Mouse (Mus musculus) kidney, adult 2 months (tissue): ENCODE measurements around the gene Rab8a.

Experiments
- CTCF ChIP-seq: fragments of 200-500 bp; conservative IDR thresholded peaks from 2 replicates; pipeline ENCODE4 v1.5.1; 2011; ENCODE audit warnings: low read depth, mild to moderate bottlenecking, control low read depth, low read length, moderate library complexity, mixed read lengths; ENCODE audit not compliant: insufficient read depth, insufficient read length
- POLR2A ChIP-seq: fragments of 200-500 bp; IDR thresholded peaks from one replicate; pipeline ENCODE4 v1.6.1; 2011; ENCODE audit warnings: low read depth, low read length, control low read depth

GRCm38 (mm10) chr8:72131901-72132300, 29.1 kb upstream of the Rab8a start:
- TF ChIP-seq CTCF (no peak), POLR2A (no peak)
